17 mouse cellular contexts compared by ENCODE assay signal in the genomic region with DNA sequence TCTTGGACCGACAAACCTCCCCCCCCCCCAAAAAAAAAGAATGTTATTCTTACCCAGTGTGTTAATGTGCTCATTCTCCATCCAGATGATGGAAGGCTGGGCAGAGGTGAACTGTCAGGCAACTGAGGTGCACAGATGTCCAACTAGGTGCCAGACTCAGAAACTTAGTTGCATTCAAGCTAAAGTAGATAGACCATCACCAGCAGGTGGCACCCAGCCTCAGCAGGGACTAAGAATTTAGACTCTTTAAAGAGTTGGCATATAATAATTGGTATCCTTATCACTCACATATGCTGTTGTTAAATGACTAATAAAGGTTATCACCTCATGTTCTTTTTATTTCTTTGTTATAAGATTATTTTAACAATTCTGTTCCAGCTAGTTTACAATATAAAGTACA.
DNase-seq lines count a peak whose midpoint lies in the region; ATAC-seq and TF ChIP-seq lines count a peak whose summit lies in the region.
"Had no signal": no experiment of that assay in that cellular context is flagged by ENCODE, and none has a peak within 500 bp of the region (broad histone marks: within the 10 kb centered on the region; RNA-seq: fewer than 3 reads in every experiment).

No protein-coding gene starts in this region.

- DNase-seq in adrenal gland, postnatal 36 days = peak; percentile 13 to 18
- no peak for DNase-seq in adrenal gland, postnatal 25 days
- DNase-seq in kidney, postnatal 0 days (ENCODE audit: low spot score) = no peak
- DNase-seq in kidney, adult 11 months = no peak
- peak; percentile 35 for DNase-seq in right cerebral cortex, postnatal 14 days
- DNase-seq in right cerebral cortex, adult 18-20 months = no peak
- DNase-seq in stomach, postnatal 0 days (ENCODE audit: low spot score) = no peak
- DNase-seq in ovary, adult 18-20 months (ENCODE audit: low spot score) = no peak
- DNase-seq: B cell, adult 2 months; cerebellum, adult 18-20 months; heart, postnatal 36 days; thymus, postnatal 4 days had no signal

- no peak overlapping the region for H3K27ac ChIP-seq in kidney, postnatal 0 days
- no peak overlapping the region for H3K27ac ChIP-seq in stomach, postnatal 0 days (replicated peaks)
- H3K27ac ChIP-seq: embryonic facial prominence, embryonic 15.5 days; forebrain, embryonic 13.5 days; heart, embryonic 10.5 days; limb, embryonic 10.5 days had no signal

- peak; percentile 58; the same call in 1 of the 2 replicates for TF ChIP-seq CTCF in kidney, postnatal 0 days (IDR thresholded peaks at IDR 0.05; ENCODE audit: low read depth)
- peak; percentile 46 for TF ChIP-seq CTCF in stomach, postnatal 0 days (IDR thresholded peaks at IDR 0.05; ENCODE audit: low read depth)

- no peak for ATAC-seq in kidney, postnatal 0 days (replicated peaks; ENCODE audit: low FRiP score, low read depth)
- no peak for ATAC-seq in stomach, postnatal 0 days (ENCODE audit: low FRiP score, low TSS enrichment)
- ATAC-seq: forebrain, embryonic 13.5 days had no signal

- H3K36me3 ChIP-seq in kidney, postnatal 0 days (ENCODE audit: insufficient read depth, low read length) = no peaks in the 10 kb centered on the region
- no peaks in the 10 kb centered on the region for H3K36me3 ChIP-seq in stomach, postnatal 0 days (ENCODE audit: control insufficient read depth, insufficient read depth, low read length)
- H3K36me3 ChIP-seq: embryonic facial prominence, embryonic 15.5 days; heart, embryonic 10.5 days; limb, embryonic 10.5 days had no signal

- H3K4me2 ChIP-seq in kidney, postnatal 0 days (ENCODE audit: low read length) = no peak overlapping the region
- H3K4me2 ChIP-seq in stomach, postnatal 0 days (replicated peaks; ENCODE audit: low read depth) = no peak overlapping the region
- H3K4me2 ChIP-seq: embryonic facial prominence, embryonic 15.5 days; forebrain, embryonic 13.5 days had no signal

- H3K9ac ChIP-seq in kidney, postnatal 0 days (ENCODE audit: low read depth, low read length) = no peak overlapping the region
- H3K9ac ChIP-seq in stomach, postnatal 0 days (ENCODE audit: low read length) = no peak overlapping the region
- H3K9ac ChIP-seq: embryonic facial prominence, embryonic 15.5 days; forebrain, embryonic 13.5 days had no signal

- TF ChIP-seq EP300 in stomach, postnatal 0 days (optimal IDR thresholded peaks at IDR 0.05) = no peak

- H3K9me3 ChIP-seq in kidney, postnatal 0 days (replicated peaks; ENCODE audit: low read length) = no peaks in the 10 kb centered on the region
- no peaks in the 10 kb centered on the region for H3K9me3 ChIP-seq in stomach, postnatal 0 days (ENCODE audit: control insufficient read depth, low read length)
- H3K9me3 ChIP-seq: embryonic facial prominence, embryonic 15.5 days; forebrain, embryonic 13.5 days; heart, embryonic 10.5 days; limb, embryonic 10.5 days had no signal

- 82% methylated on average over 1 of the region's 1 CpGs for WGBS in kidney, postnatal 0 days
- WGBS in stomach, postnatal 0 days = 88% methylated on average over 1 of the region's 1 CpGs

- no peaks in the 10 kb centered on the region for H3K4me1 ChIP-seq in kidney, postnatal 0 days (replicated peaks; ENCODE audit: insufficient read depth, low read length)
- H3K4me1 ChIP-seq in stomach, postnatal 0 days (replicated peaks; ENCODE audit: control insufficient read depth, insufficient read depth) = no peaks in the 10 kb centered on the region
- H3K4me1 ChIP-seq: embryonic facial prominence, embryonic 15.5 days; forebrain, embryonic 13.5 days; limb, embryonic 10.5 days; megakaryocyte, embryonic 14.5 days had no signal

- H3K4me3 ChIP-seq in kidney, postnatal 0 days (replicated peaks; ENCODE audit: low read depth, low read length) = no peak overlapping the region
- H3K4me3 ChIP-seq in stomach, postnatal 0 days (ENCODE audit: low read depth, low read length) = no peak overlapping the region
- H3K4me3 ChIP-seq: embryonic facial prominence, embryonic 15.5 days; forebrain, embryonic 13.5 days; heart, embryonic 10.5 days; limb, embryonic 10.5 days; megakaryocyte, embryonic 14.5 days had no signal

- H3K27me3 ChIP-seq in kidney, postnatal 0 days (ENCODE audit: insufficient read depth, low read length) = no peaks in the 10 kb centered on the region
- H3K27me3 ChIP-seq in stomach, postnatal 0 days (ENCODE audit: control insufficient read depth, insufficient read depth, low read length) = no peaks in the 10 kb centered on the region
- H3K27me3 ChIP-seq: embryonic facial prominence, embryonic 15.5 days; forebrain, embryonic 13.5 days; megakaryocyte, embryonic 14.5 days had no signal

Comparison
In these comparisons a context has a peak if more than half of its experiments do, and no peak if none do; other contexts are left out.
1. DNase-seq: peak in adrenal gland, postnatal 36 days (2 of 2) and right cerebral cortex, postnatal 14 days (single experiment); none in adrenal gland, postnatal 25 days (single experiment), kidney, postnatal 0 days (single experiment), kidney, adult 11 months (single experiment), right cerebral cortex, adult 18-20 months (single experiment), stomach, postnatal 0 days (single experiment) and ovary, adult 18-20 months (single experiment).